Mouse (Mus musculus): Measurements from ENCODE around the gene Myh8.

DNA sequence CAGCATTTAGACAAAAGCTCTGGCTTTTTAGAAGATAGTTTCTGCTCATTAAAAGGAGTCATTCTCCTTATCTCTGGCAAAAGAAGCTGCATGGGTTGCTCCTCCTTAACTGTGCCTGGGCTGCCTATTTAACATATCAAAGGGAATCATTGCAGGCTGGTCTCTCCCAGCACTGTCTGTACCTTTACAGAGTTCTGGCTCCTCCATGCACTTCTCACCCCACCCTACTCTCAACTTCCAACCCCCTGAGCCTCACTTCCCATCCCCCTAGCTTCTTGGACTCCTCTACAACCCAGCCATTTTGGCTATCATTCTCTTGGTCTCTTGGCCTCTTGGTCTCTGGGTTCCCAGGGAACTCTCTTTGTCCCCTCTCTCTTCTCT is 68.9 kb downstream of the Myh8 start:
- TF ChIP-seq POLR2A (IDR thresholded peaks at IDR 0.05; ENCODE audit: control insufficient read depth, extremely low read depth, insufficient read depth, low read length, poor library complexity): no peak
- no peak for TF ChIP-seq CTCF (IDR thresholded peaks at IDR 0.05; ENCODE audit: borderline replicate concordance, control insufficient read depth, extremely low read depth, insufficient read depth, low read length, poor library complexity)

All from thymus, adult 2 months (tissue).